Mouse (Mus musculus): Measurements from ENCODE around the gene Spryd4. TPM values are rescaled to one million over a fixed set of nuclear protein-coding genes. Genes with fewer than 3 reads are reported as not detected.

Gene Spryd4
- total and polyA plus RNA-seq, 2 experiments = 21.1 to 33.1 TPM

DNA sequence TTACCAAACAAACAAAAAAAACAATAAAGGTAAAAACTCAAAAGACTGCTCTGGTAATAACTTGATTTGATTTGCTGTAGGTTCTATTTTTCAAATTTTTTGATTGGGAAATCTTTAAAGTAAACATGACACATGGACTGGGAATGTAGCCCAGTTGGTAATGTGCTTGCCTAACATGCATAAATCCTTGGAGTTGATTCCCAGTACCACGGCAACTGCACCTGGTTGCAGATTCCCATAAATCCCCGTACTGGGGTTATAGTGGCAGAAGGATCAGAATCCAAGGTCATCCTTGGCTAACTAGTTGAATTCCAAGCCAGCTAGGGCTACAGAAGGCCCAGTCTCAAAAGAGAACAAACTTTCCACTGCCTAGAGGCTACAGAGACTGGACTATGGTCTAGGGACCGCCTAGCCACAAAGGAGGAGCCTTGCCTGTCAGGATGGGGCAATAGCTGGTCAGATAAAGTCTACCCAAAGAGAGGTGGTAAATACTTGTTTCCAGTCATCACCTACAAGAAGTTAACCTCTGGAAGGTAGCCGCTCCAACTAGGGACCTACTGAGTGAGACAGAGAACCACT lies 42.2 kb upstream of the Spryd4 start, which contains the start of gene Apon:
Gene Apon (plus strand): TSS at position 420 of the 579 bp plus-strand sequence.
- 31% methylated on average over 4 of the region's 4 CpGs for WGBS
- H3K27me3 ChIP-seq (ENCODE audit: control insufficient read depth, insufficient read depth, low read length) = no peaks in the 10 kb centered on the region

GRCm38 (mm10) chr10:128250565-128250964 lies 39.0 kb upstream of the Spryd4 start:
- Histone ChIP-seq H3K9ac (ENCODE audit: low read depth, low read length) (no peak overlapping the region), H3K4me3 (ENCODE audit: insufficient read depth, low read depth, low read length) (no peak overlapping the region), H3K27ac (replicated peaks; ENCODE audit: insufficient read depth, low read depth, low read length) (no peak overlapping the region), H3K27me3 (ENCODE audit: control insufficient read depth, insufficient read depth, low read length) (no peaks in the 10 kb centered on the region), H3K79me2 (ENCODE audit: control insufficient read depth, insufficient read depth, low read length) (peaks cover 6% of the 10 kb centered on the region; the same call in 1 of the 2 replicates), H3K4me1 (ENCODE audit: control insufficient read depth, insufficient read depth, low read length) (peaks cover 4% of the 10 kb centered on the region; the same call in 1 of the 2 replicates), H3K36me3 (ENCODE audit: control insufficient read depth, insufficient read depth, low read length) (no peaks in the 10 kb centered on the region)
- 96% methylated on average over 13 of the region's 13 CpGs for WGBS
- DNase-seq (ENCODE audit: extremely low read depth, low read depth, low spot score) = no peak
- TF ChIP-seq CTCF (IDR thresholded peaks at IDR 0.05; ENCODE audit: low read depth, low read length) = no peak
- no peak for TF ChIP-seq POLR2A (IDR thresholded peaks at IDR 0.05; ENCODE audit: extremely low read depth, insufficient read depth, low read length)

More for the DNA sequence above, 42.2 kb upstream of the Spryd4 start, which contains the start of gene Apon:
- Histone ChIP-seq H3K9ac (ENCODE audit: low read depth, low read length) (peak within 1 kb of the TSS; percentile 85), H3K79me2 (ENCODE audit: control insufficient read depth, insufficient read depth, low read length) (peaks cover 6% of the 10 kb centered on the region; the same call in 1 of the 2 replicates), H3K4me1 (ENCODE audit: control insufficient read depth, insufficient read depth, low read length) (peaks cover 12% of the 10 kb centered on the region), H3K27ac (replicated peaks; ENCODE audit: insufficient read depth, low read depth, low read length) (peak within 1 kb of the TSS; percentile 98), H3K4me3 (ENCODE audit: insufficient read depth, low read depth, low read length) (peak within 1 kb of the TSS; percentile 70), H3K36me3 (ENCODE audit: control insufficient read depth, insufficient read depth, low read length) (no peaks in the 10 kb centered on the region)
- DNase-seq (ENCODE audit: extremely low read depth, low read depth, low spot score) = peak; percentile 100
- no peak for TF ChIP-seq CTCF (IDR thresholded peaks at IDR 0.05; ENCODE audit: low read depth, low read length)
- TF ChIP-seq POLR2A (IDR thresholded peaks at IDR 0.05; ENCODE audit: extremely low read depth, insufficient read depth, low read length) = no peak

DNA sequence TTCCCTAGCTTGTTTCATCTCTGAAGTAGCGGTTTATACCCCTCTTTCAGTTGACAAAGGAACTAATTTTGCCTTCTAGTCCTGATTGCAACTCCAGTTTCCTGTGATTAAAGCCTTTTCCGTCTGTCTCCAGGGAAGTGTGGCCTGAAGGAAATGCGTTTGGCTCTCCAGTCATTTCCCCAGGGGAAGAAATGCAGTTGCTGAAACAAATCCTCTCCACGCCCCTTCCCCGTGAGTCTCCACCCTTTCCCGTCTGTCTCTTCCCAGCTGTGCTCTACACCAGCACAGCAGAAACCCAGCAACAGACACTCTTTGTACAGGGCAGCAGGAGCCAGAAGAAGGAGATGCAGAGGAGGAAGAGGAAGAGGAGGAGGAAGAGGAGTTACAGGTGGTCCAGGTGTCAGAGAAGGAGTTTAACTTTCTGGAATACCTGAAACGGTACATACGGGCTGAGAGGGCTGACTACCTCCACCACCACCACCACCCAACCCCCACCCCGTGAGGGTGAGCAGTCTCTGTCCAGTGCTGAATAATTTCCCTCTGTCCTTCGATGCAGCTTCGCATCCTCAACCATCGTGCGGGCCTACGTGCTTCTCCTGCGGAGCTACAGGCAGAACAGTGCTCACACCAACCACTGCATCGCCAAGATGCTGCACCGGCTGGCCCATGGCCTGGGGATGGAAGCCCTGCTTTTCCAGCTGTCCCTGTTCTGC lies 35.6 kb upstream of the Spryd4 start:
- no peaks in the 10 kb centered on the region for H3K36me3 ChIP-seq (ENCODE audit: control insufficient read depth, insufficient read depth, low read length)
- TF ChIP-seq POLR2A (IDR thresholded peaks at IDR 0.05; ENCODE audit: extremely low read depth, insufficient read depth, low read length) (no peak), CTCF (IDR thresholded peaks at IDR 0.05; ENCODE audit: low read depth, low read length) (no peak)
- peaks cover 6% of the 10 kb centered on the region; the same call in 1 of the 2 replicates for H3K79me2 ChIP-seq (ENCODE audit: control insufficient read depth, insufficient read depth, low read length)
- H3K9ac ChIP-seq (ENCODE audit: low read depth, low read length) = peak overlapping the region; percentile 26
- DNase-seq (ENCODE audit: extremely low read depth, low read depth, low spot score) = peak; percentile 17
- H3K27me3 ChIP-seq (ENCODE audit: control insufficient read depth, insufficient read depth, low read length) = no peaks in the 10 kb centered on the region
- H3K4me3 ChIP-seq (ENCODE audit: insufficient read depth, low read depth, low read length) = peak overlapping the region; percentile 65
- 85% methylated on average over 17 of the region's 17 CpGs for WGBS
- peak overlapping the region; percentile 75 for H3K27ac ChIP-seq (replicated peaks; ENCODE audit: insufficient read depth, low read depth, low read length)
- H3K4me1 ChIP-seq (ENCODE audit: control insufficient read depth, insufficient read depth, low read length) = no peaks in the 10 kb centered on the region

DNA sequence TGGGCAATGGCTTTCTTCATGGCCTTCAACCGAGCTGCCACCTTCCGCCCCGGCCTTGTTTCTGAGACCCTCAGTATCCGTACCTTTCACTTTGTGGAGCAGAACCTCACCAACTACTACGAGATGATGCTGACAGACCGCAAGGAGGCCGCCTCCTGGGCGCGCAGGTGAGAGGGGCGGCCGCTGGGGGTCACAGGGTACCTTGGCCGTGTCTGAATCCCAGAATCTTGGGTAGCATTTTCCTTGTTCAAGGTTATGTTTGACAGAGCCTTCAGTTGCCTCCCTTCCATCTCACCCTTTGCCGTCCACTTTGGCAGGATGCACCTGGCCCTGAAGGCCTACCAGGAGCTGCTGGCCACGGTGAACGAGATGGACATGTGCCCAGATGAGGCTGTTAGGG lies 32.5 kb upstream of the Spryd4 start:
- no peaks in the 10 kb centered on the region for H3K79me2 ChIP-seq (ENCODE audit: control insufficient read depth, insufficient read depth, low read length)
- no peaks in the 10 kb centered on the region for H3K36me3 ChIP-seq (ENCODE audit: control insufficient read depth, insufficient read depth, low read length)
- H3K4me3 ChIP-seq (ENCODE audit: insufficient read depth, low read depth, low read length) = no peak overlapping the region
- H3K27ac ChIP-seq (replicated peaks; ENCODE audit: insufficient read depth, low read depth, low read length) = no peak overlapping the region
- WGBS = 95% methylated on average over 15 of the region's 15 CpGs
- H3K9ac ChIP-seq (ENCODE audit: low read depth, low read length) = no peak overlapping the region
- TF ChIP-seq CTCF (IDR thresholded peaks at IDR 0.05; ENCODE audit: low read depth, low read length) (no peak), POLR2A (IDR thresholded peaks at IDR 0.05; ENCODE audit: extremely low read depth, insufficient read depth, low read length) (no peak)
- no peaks in the 10 kb centered on the region for H3K4me1 ChIP-seq (ENCODE audit: control insufficient read depth, insufficient read depth, low read length)
- no peak for DNase-seq (ENCODE audit: extremely low read depth, low read depth, low spot score)
- no peaks in the 10 kb centered on the region for H3K27me3 ChIP-seq (ENCODE audit: control insufficient read depth, insufficient read depth, low read length)

DNA sequence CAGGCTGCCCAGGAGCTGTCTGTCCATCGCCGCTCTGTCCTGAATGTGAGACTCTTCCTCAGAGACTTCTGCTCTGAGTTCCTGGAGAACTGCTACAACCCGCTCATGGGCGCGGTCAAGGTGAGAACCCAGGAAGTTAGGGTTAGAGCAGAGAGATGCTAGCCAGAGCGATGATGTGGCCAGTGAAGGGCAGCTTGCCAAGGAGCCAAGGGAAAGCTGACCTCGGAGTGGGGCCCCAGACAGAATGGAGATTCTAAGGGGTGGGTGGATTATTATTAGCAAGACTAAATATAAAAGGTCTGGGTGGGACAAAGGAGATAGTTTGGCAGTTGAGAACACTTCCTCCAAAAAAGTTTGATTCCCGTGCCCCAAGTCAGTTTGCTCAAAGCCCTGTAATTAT lies 31.6 kb upstream of the Spryd4 start:
- no peaks in the 10 kb centered on the region for H3K4me1 ChIP-seq (ENCODE audit: control insufficient read depth, insufficient read depth, low read length)
- H3K27me3 ChIP-seq (ENCODE audit: control insufficient read depth, insufficient read depth, low read length) = no peaks in the 10 kb centered on the region
- 86% methylated on average over 8 of the region's 8 CpGs for WGBS
- H3K9ac ChIP-seq (ENCODE audit: low read depth, low read length) = no peak overlapping the region
- H3K79me2 ChIP-seq (ENCODE audit: control insufficient read depth, insufficient read depth, low read length) = no peaks in the 10 kb centered on the region
- DNase-seq (ENCODE audit: extremely low read depth, low read depth, low spot score) = no peak
- no peaks in the 10 kb centered on the region for H3K36me3 ChIP-seq (ENCODE audit: control insufficient read depth, insufficient read depth, low read length)
- no peak overlapping the region for H3K27ac ChIP-seq (replicated peaks; ENCODE audit: insufficient read depth, low read depth, low read length)
- no peak for TF ChIP-seq POLR2A (IDR thresholded peaks at IDR 0.05; ENCODE audit: extremely low read depth, insufficient read depth, low read length)
- TF ChIP-seq CTCF (IDR thresholded peaks at IDR 0.05; ENCODE audit: low read depth, low read length) = no peak
- no peak overlapping the region for H3K4me3 ChIP-seq (ENCODE audit: insufficient read depth, low read depth, low read length)

DNA sequence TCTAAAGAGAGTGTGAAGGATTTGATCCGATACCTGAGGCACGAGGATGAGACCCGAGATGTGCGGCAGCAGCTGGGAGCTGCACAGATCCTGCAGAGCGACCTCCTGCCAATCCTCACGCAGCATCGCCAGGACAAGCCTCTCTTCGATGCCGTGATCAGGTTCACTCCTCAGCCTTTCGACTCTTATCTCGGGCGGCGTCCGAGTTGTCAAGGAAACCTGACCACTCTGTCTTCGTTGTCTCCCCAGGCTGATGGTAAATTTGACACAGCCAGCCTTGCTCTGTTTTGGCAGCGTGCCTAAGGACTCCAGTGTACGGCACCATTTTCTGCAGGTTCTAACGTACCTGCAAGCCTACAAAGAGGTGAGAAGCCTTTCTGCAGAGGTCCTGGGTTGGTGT lies 28.5 kb upstream of the Spryd4 start:
- TF ChIP-seq CTCF (IDR thresholded peaks at IDR 0.05; ENCODE audit: low read depth, low read length) (no peak), POLR2A (IDR thresholded peaks at IDR 0.05; ENCODE audit: extremely low read depth, insufficient read depth, low read length) (no peak)
- no peak for DNase-seq (ENCODE audit: extremely low read depth, low read depth, low spot score)
- Histone ChIP-seq H3K27me3 (ENCODE audit: control insufficient read depth, insufficient read depth, low read length) (no peaks in the 10 kb centered on the region), H3K27ac (replicated peaks; ENCODE audit: insufficient read depth, low read depth, low read length) (no peak overlapping the region), H3K4me3 (ENCODE audit: insufficient read depth, low read depth, low read length) (no peak overlapping the region), H3K36me3 (ENCODE audit: control insufficient read depth, insufficient read depth, low read length) (no peaks in the 10 kb centered on the region), H3K9ac (ENCODE audit: low read depth, low read length) (no peak overlapping the region), H3K79me2 (ENCODE audit: control insufficient read depth, insufficient read depth, low read length) (no peaks in the 10 kb centered on the region), H3K4me1 (ENCODE audit: control insufficient read depth, insufficient read depth, low read length) (no peaks in the 10 kb centered on the region)
- 95% methylated on average over 18 of the region's 18 CpGs for WGBS

All from liver, adult 2 months (tissue).